Mouse (Mus musculus): ENCODE results near the gene Ptgds. TPM values are rescaled to one million over a fixed set of nuclear protein-coding genes. Genes with fewer than 3 reads are reported as not detected.

Gene Ptgds
- polyA plus RNA-seq, 2 experiments: 2.4 to 4.0 TPM

GRCm38 (mm10) chr2:25479551-25480311 is 9.9 kb upstream of the Ptgds start:
- WGBS: 55% methylated on average over 10 of the region's 10 CpGs

DNA sequence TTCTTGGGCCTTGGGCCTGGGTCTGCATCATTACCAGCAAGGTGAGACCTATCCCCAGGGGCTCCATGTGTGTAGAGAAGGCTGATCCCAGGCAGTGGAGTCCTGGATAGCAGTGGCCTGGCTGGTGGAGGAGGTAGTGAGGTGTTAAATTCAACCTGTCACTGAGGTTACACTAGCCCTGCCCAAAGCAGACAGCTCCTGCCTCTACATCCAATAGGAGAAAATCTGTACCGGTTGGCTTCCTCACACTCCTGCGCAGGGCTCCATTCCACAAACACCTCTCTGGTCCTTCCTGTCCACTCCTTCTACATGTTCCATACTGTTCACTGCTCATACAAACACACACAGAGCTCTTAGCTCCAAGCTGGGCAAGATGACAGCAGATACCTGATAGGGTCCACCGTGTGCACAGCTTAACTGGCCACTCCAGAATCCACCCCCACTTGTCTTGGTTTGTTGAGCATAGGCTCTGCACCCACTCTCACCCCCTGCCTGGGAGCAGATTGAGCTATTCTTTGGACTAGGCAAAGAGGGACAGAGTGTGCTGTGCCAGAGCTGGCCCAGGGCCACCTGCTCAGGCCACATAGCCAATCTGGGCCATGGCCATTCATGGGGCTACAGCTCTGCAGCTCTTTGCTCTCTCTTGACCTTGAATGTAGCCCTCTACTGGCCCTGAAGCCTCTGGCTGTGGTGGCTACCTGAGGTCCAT is 8.3 kb upstream of the Ptgds start:
- 92% methylated on average over 3 of the region's 3 CpGs for WGBS
- Histone ChIP-seq H3K4me3 (replicated peaks; ENCODE audit: low read length) (no peak overlapping the region), H3K4me2 (replicated peaks; ENCODE audit: low read depth, low read length, severe bottlenecking) (no peak overlapping the region), H3K4me1 (ENCODE audit: control insufficient read depth, insufficient read depth, low read length) (no peaks in the 10 kb centered on the region), H3K27me3 (ENCODE audit: control insufficient read depth, insufficient read depth, low read length) (no peaks in the 10 kb centered on the region), H3K36me3 (ENCODE audit: control insufficient read depth, insufficient read depth, low read length) (no peaks in the 10 kb centered on the region), H3K27ac (replicated peaks; ENCODE audit: low read depth, low read length) (no peak overlapping the region), H3K9ac (ENCODE audit: low read depth, low read length, severe bottlenecking) (no peak overlapping the region), H3K9me3 (ENCODE audit: control insufficient read depth, low read length) (no peaks in the 10 kb centered on the region)
- no peak for DNase-seq (ENCODE audit: low spot score)
- TF ChIP-seq POLR2A (IDR thresholded peaks at IDR 0.05; ENCODE audit: borderline replicate concordance, extremely low read depth, insufficient read depth, insufficient read length): no peak
- ATAC-seq (ENCODE audit: low FRiP score, low read depth): no peak

More at GRCm38 (mm10) chr2:25479551-25480311, 9.9 kb upstream of the Ptgds start:
- DNase-seq (ENCODE audit: low spot score): peak; percentile 34
- Histone ChIP-seq H3K36me3 (ENCODE audit: control insufficient read depth, insufficient read depth, low read length) (no peaks in the 10 kb centered on the region), H3K9me3 (ENCODE audit: control insufficient read depth, low read length) (no peaks in the 10 kb centered on the region), H3K4me1 (ENCODE audit: control insufficient read depth, insufficient read depth, low read length) (no peaks in the 10 kb centered on the region), H3K4me3 (replicated peaks; ENCODE audit: low read length) (no peak overlapping the region), H3K4me2 (replicated peaks; ENCODE audit: low read depth, low read length, severe bottlenecking) (no peak overlapping the region), H3K27me3 (ENCODE audit: control insufficient read depth, insufficient read depth, low read length) (no peaks in the 10 kb centered on the region), H3K27ac (replicated peaks; ENCODE audit: low read depth, low read length) (no peak overlapping the region), H3K9ac (ENCODE audit: low read depth, low read length, severe bottlenecking) (no peak overlapping the region)
- no peak for ATAC-seq (ENCODE audit: low FRiP score, low read depth)
- no peak for TF ChIP-seq POLR2A (IDR thresholded peaks at IDR 0.05; ENCODE audit: borderline replicate concordance, extremely low read depth, insufficient read depth, insufficient read length)

DNA sequence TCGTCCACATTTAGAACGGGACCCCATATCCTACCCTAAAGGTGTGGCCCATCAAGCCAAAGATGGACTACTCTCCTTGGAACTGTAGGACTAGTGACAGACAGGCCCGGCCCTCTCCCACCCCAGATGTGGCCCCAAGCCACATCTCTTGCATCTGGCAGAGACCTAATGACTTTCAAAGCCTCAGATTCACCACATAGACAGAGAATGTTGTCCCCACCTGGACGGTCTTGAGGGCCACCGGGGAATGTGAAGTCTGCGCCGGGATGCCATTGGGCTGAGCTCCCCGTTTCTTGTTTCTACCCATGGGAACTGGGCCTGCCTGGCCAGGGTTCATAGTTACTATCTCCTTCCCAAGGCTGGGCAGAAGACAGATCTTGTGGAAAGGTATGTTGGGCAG is 7.7 kb upstream of the Ptgds start:
- Histone ChIP-seq H3K4me3 (replicated peaks; ENCODE audit: low read length) (no peak overlapping the region), H3K9me3 (ENCODE audit: control insufficient read depth, low read length) (no peaks in the 10 kb centered on the region), H3K36me3 (ENCODE audit: control insufficient read depth, insufficient read depth, low read length) (no peaks in the 10 kb centered on the region), H3K9ac (ENCODE audit: low read depth, low read length, severe bottlenecking) (no peak overlapping the region), H3K4me1 (ENCODE audit: control insufficient read depth, insufficient read depth, low read length) (no peaks in the 10 kb centered on the region), H3K4me2 (replicated peaks; ENCODE audit: low read depth, low read length, severe bottlenecking) (no peak overlapping the region), H3K27ac (replicated peaks; ENCODE audit: low read depth, low read length) (no peak overlapping the region), H3K27me3 (ENCODE audit: control insufficient read depth, insufficient read depth, low read length) (no peaks in the 10 kb centered on the region)
- no peak for TF ChIP-seq POLR2A (IDR thresholded peaks at IDR 0.05; ENCODE audit: borderline replicate concordance, extremely low read depth, insufficient read depth, insufficient read length)
- 90% methylated on average over 8 of the region's 8 CpGs for WGBS
- DNase-seq (ENCODE audit: low spot score): no peak
- ATAC-seq (ENCODE audit: low FRiP score, low read depth): no peak

DNA sequence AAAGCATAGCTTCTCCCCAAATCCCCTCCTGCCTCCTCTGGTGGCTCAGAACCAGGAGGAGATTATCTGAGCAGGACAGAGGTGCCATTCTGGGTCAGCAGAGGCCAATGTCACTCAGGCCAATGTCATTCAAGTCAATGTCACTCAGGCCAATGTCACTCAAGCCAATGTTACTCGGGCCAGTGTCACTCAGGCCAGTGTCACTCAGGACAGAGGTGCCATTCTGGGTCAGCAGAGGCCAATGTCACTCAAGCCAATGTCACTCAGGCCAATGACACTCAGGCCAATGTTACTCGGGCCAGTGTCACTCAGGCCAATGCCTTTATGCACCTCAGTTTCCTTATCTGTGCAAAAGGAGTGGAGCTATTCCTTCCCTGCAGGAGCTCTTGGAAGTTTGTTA is 2.7 kb upstream of the Ptgds start:
- no peak overlapping the region for H3K9ac ChIP-seq (ENCODE audit: low read depth, low read length, severe bottlenecking)
- H3K9me3 ChIP-seq (ENCODE audit: control insufficient read depth, low read length): no peaks in the 10 kb centered on the region
- 72% methylated on average over 2 of the region's 2 CpGs for WGBS
- DNase-seq (ENCODE audit: low spot score) (no peak), ATAC-seq (ENCODE audit: low FRiP score, low read depth) (no peak)
- no peaks in the 10 kb centered on the region for H3K36me3 ChIP-seq (ENCODE audit: control insufficient read depth, insufficient read depth, low read length)
- H3K4me1 ChIP-seq (ENCODE audit: control insufficient read depth, insufficient read depth, low read length): peaks cover 6% of the 10 kb centered on the region; the same call in 1 of the 2 replicates
- H3K27me3 ChIP-seq (ENCODE audit: control insufficient read depth, insufficient read depth, low read length): no peaks in the 10 kb centered on the region
- no peak overlapping the region for H3K4me3 ChIP-seq (replicated peaks; ENCODE audit: low read length)
- no peak for TF ChIP-seq POLR2A (IDR thresholded peaks at IDR 0.05; ENCODE audit: borderline replicate concordance, extremely low read depth, insufficient read depth, insufficient read length)
- H3K4me2 ChIP-seq (replicated peaks; ENCODE audit: low read depth, low read length, severe bottlenecking): no peak overlapping the region
- H3K27ac ChIP-seq (replicated peaks; ENCODE audit: low read depth, low read length): no peak overlapping the region

DNA sequence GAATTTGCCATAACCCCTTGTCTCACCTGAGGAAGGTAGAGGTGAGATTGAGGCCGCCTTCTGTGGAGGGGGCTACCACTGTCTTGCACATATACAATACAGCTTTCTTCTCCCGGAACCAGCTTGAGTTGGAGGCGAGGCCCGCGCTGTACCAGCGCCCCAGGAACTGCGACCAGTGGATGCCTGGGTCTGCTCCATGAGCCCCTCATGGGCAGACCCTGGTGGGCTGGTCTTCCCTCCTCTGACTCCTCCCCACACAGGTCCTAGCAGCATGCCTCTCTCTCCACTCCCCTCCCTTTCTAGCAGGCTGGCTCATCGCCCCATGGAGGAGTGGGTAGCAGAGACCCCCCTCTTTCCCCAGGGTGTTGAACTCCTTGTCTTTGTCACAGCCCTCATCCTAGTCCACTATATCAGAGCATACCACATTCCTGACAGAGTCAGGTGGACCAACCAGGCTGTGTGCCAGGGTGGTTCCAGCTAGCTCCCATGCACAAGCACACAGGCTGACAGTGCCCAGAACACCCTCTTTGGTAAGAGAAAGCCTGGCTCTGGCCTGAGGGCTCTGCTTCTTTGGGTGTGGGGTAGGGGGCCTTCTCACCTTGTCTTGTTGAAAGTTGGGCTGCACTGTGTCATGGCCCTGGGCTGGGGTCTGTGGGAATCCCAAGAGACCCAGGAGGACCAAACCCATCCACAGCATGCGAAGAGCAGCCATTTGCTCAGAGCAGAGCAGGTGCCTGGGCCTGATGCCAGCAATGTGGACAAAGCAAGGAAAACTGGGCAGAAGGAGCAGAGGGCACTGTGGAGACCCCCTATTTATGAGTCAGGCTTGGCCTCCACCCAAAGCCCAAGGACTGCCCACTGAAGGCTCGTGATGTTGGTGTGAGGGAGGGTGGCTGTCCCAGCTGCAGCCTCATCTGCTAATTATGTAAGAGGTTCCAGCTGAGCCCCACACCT is 607 bp downstream of the Ptgds start:
- no peak overlapping the region for H3K4me2 ChIP-seq (replicated peaks; ENCODE audit: low read depth, low read length, severe bottlenecking)
- no peaks in the 10 kb centered on the region for H3K9me3 ChIP-seq (ENCODE audit: control insufficient read depth, low read length)
- DNase-seq (ENCODE audit: low spot score) (peak; percentile 10), ATAC-seq (ENCODE audit: low FRiP score, low read depth) (no peak)
- WGBS: 60% methylated on average over 10 of the region's 10 CpGs
- H3K27ac ChIP-seq (replicated peaks; ENCODE audit: low read depth, low read length): no peak overlapping the region
- no peaks in the 10 kb centered on the region for H3K36me3 ChIP-seq (ENCODE audit: control insufficient read depth, insufficient read depth, low read length)
- TF ChIP-seq POLR2A (IDR thresholded peaks at IDR 0.05; ENCODE audit: borderline replicate concordance, extremely low read depth, insufficient read depth, insufficient read length): no peak
- no peaks in the 10 kb centered on the region for H3K27me3 ChIP-seq (ENCODE audit: control insufficient read depth, insufficient read depth, low read length)
- no peak overlapping the region for H3K4me3 ChIP-seq (replicated peaks; ENCODE audit: low read length)
- H3K4me1 ChIP-seq (ENCODE audit: control insufficient read depth, insufficient read depth, low read length): peaks cover 9% of the 10 kb centered on the region; the same call in 1 of the 2 replicates
- no peak overlapping the region for H3K9ac ChIP-seq (ENCODE audit: low read depth, low read length, severe bottlenecking)
